Mouse (Mus musculus) cerebral cortex, adult 2 months (tissue): Measurements from ENCODE around the gene Farp1.

Source experiments
- WGBS: fragments of 180-500 bp; shearing (Covaris S2); methylation state at CpG from one replicate; pipeline ENCODE4 v1.1.7; 2018; 5-methylcytosine and 5-hydroxymethylcytosine counted together

Gene Farp1

GRCm38 (mm10) chr14:121104760-121105329, 69.8 kb downstream of the Farp1 start:
- 80% methylated on average over 7 of the region's 7 CpGs for WGBS

- 60% methylated on average over 4 of the region's 4 CpGs for WGBS
Measured at GRCm38 (mm10) chr14:121106906-121107305, 71.9 kb downstream of the Farp1 start.

GRCm38 (mm10) chr14:121107707-121108285, 72.8 kb downstream of the Farp1 start:
- WGBS = 68% methylated on average over 10 of the region's 10 CpGs

- WGBS = 53% methylated on average over 8 of the region's 8 CpGs
Measured at GRCm38 (mm10) chr14:121108439-121109115, 73.6 kb downstream of the Farp1 start.

- WGBS = 69% methylated on average over 9 of the region's 9 CpGs
Measured at GRCm38 (mm10) chr14:121109116-121109504, 74.1 kb downstream of the Farp1 start.

GRCm38 (mm10) chr14:121110492-121111267, 75.7 kb downstream of the Farp1 start:
- WGBS = 77% methylated on average over 13 of the region's 13 CpGs

GRCm38 (mm10) chr14:121112061-121112460, 77.1 kb downstream of the Farp1 start:
- WGBS = 76% methylated on average over 8 of the region's 8 CpGs

- WGBS = 70% methylated on average over 6 of the region's 6 CpGs
Measured at GRCm38 (mm10) chr14:121113785-121114184, 78.8 kb downstream of the Farp1 start.

GRCm38 (mm10) chr14:121116696-121117095, 81.7 kb downstream of the Farp1 start:
- 84% methylated on average over 4 of the region's 4 CpGs for WGBS

- 72% methylated on average over 7 of the region's 7 CpGs for WGBS
Measured at GRCm38 (mm10) chr14:121118860-121119259, 83.9 kb downstream of the Farp1 start.

- 78% methylated on average over 3 of the region's 3 CpGs for WGBS
Measured at GRCm38 (mm10) chr14:121121664-121122063, 86.7 kb downstream of the Farp1 start.

- WGBS = 50% methylated on average over 2 of the region's 2 CpGs
Measured at GRCm38 (mm10) chr14:121122852-121123251, 87.9 kb downstream of the Farp1 start.

- 59% methylated on average over 8 of the region's 8 CpGs for WGBS
Measured at GRCm38 (mm10) chr14:121124409-121125010, 89.5 kb downstream of the Farp1 start.

- WGBS = 99% methylated on average over 3 of the region's 3 CpGs
Measured at GRCm38 (mm10) chr14:121125651-121126050, 90.7 kb downstream of the Farp1 start.

GRCm38 (mm10) chr14:121126291-121126690, 91.3 kb downstream of the Farp1 start:
- WGBS = 62% methylated on average over 4 of the region's 4 CpGs

- WGBS = 64% methylated on average over 20 of the region's 20 CpGs
Measured at GRCm38 (mm10) chr14:121128858-121129800, 94.1 kb downstream of the Farp1 start.

GRCm38 (mm10) chr14:121130351-121130750, 95.4 kb downstream of the Farp1 start:
- 88% methylated on average over 1 of the region's 1 CpGs for WGBS

- 88% methylated on average over 3 of the region's 3 CpGs for WGBS
Measured at GRCm38 (mm10) chr14:121134414-121134813, 99.4 kb downstream of the Farp1 start.

GRCm38 (mm10) chr14:121143831-121144455, 108.9 kb downstream of the Farp1 start:
- 67% methylated on average over 7 of the region's 7 CpGs for WGBS

- 55% methylated on average over 2 of the region's 2 CpGs for WGBS
Measured at GRCm38 (mm10) chr14:121144496-121144895, 109.5 kb downstream of the Farp1 start.
